ENCODE assay signal across 16 mouse cellular contexts in the genomic region with DNA sequence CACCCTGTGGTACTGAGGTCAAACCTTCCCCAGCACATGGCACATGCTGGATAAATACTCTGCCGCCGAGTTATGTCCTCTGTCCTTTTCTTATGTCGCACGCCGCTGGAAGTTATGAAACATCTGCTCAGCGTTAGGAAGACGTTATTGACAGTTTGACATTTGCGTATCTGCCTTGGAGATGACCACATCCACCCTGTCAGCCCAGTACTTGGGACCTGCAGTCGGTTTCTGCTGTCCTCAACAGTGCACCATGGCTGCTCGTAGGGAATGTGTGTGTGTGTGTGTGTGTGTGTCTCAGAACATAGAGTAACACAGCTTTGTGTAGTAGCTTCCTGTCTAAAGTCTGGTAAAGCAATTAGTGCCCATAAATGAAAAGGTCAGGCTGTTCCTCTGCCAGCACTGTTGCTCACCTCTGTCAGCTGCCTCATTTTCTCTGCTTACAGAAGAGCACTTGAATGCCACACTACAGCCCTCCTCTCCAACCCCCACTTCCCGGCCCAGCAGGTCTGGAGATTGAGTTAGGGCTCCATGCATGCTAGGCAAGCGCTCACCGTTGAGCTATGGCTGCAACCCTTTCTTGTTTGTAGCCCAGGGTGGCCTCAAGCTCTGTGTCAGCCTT. TPM values are rescaled to one million over a fixed set of nuclear protein-coding genes. Genes with fewer than 3 reads are reported as not detected.
A peak's percentile ranks its signal among the peaks of the same experiment; 100 is the strongest.
DNase-seq lines count a peak whose midpoint lies in the region; ATAC-seq and TF ChIP-seq lines count a peak whose summit lies in the region.
"Had no signal": no experiment of that assay in that cellular context is flagged by ENCODE, and none has a peak within 500 bp of the region (broad histone marks: within the 10 kb centered on the region; RNA-seq: fewer than 3 reads in every experiment).

No protein-coding gene starts in this region.

- intact Hi-C loops in heart, adult 2 months (cut with DNase I): loop anchor here (2.0 to 5.0 kb wide), 2 partner anchors 57 to 178 kb away; no protein-coding TSS in a partner anchor

- TF ChIP-seq CTCF in heart, adult 2 months (IDR thresholded peaks at IDR 0.05): no peak

- no peaks in the 10 kb centered on the region for H3K27me3 ChIP-seq in heart, adult 2 months (ENCODE audit: control insufficient read depth, insufficient read depth, low read length)
- H3K27me3 ChIP-seq in heart, embryonic 12.5 days (replicated peaks): no peaks in the 10 kb centered on the region
- no peaks in the 10 kb centered on the region for H3K27me3 ChIP-seq in midbrain, embryonic 13.5 days
- H3K27me3 ChIP-seq: neural tube, embryonic 13.5 days; stomach, embryonic 15.5 days had no signal

- no peak for TF ChIP-seq POLR2A in heart, adult 2 months (IDR thresholded peaks at IDR 0.05; ENCODE audit: insufficient read depth, low read depth, low read length)

- no peaks in the 10 kb centered on the region for H3K9me3 ChIP-seq in heart, embryonic 12.5 days (replicated peaks)
- no peaks in the 10 kb centered on the region for H3K9me3 ChIP-seq in midbrain, embryonic 13.5 days
- H3K9me3 ChIP-seq: megakaryocyte, embryonic 14.5 days; neural tube, embryonic 13.5 days; stomach, embryonic 15.5 days had no signal

- no peak overlapping the region for H3K4me3 ChIP-seq in heart, adult 2 months
- no peak overlapping the region for H3K4me3 ChIP-seq in heart, embryonic 12.5 days
- H3K4me3 ChIP-seq in brown adipose tissue, adult 24 weeks (ENCODE audit: insufficient read depth, low read depth, low read length): no peak overlapping the region
- H3K4me3 ChIP-seq in midbrain, embryonic 13.5 days (replicated peaks): no peak overlapping the region
- H3K4me3 ChIP-seq: megakaryocyte, embryonic 14.5 days; neural tube, embryonic 13.5 days; stomach, embryonic 15.5 days had no signal

- H3K27ac ChIP-seq in heart, adult 2 months: peak overlapping the region; percentile 23; the same call in 1 of the 2 replicates
- H3K27ac ChIP-seq in heart, embryonic 12.5 days (ENCODE audit: poor library complexity, severe bottlenecking): no peak overlapping the region
- H3K27ac ChIP-seq in brown adipose tissue, adult 24 weeks (replicated peaks; ENCODE audit: low read depth, low read length): peak overlapping the region; percentile 41
- no peak overlapping the region for H3K27ac ChIP-seq in midbrain, embryonic 13.5 days
- H3K27ac ChIP-seq: neural tube, embryonic 13.5 days; stomach, embryonic 15.5 days had no signal

- no peaks in the 10 kb centered on the region for H3K79me2 ChIP-seq in heart, adult 2 months (replicated peaks; ENCODE audit: control insufficient read depth, insufficient read depth, low read length)

- no peak for ATAC-seq in heart, embryonic 12.5 days (ENCODE audit: insufficient number of reproducible peaks, low FRiP score)
- no peak for ATAC-seq in midbrain, embryonic 13.5 days
- ATAC-seq: forebrain, postnatal 0 days had no signal

- H3K9ac ChIP-seq in heart, adult 2 months (ENCODE audit: low read depth, low read length): no peak overlapping the region
- H3K9ac ChIP-seq in heart, embryonic 12.5 days: no peak overlapping the region
- H3K9ac ChIP-seq in midbrain, embryonic 13.5 days (replicated peaks): no peak overlapping the region
- H3K9ac ChIP-seq: forebrain, postnatal 0 days; neural tube, embryonic 13.5 days; stomach, embryonic 15.5 days had no signal

- H3K4me2 ChIP-seq in heart, embryonic 12.5 days: no peak overlapping the region
- no peak overlapping the region for H3K4me2 ChIP-seq in midbrain, embryonic 13.5 days (replicated peaks)
- H3K4me2 ChIP-seq: neural tube, embryonic 13.5 days; stomach, embryonic 15.5 days had no signal

- DNase-seq in heart, adult 2 months: no peak
- DNase-seq in 416B (ENCODE audit: low read depth): peak; percentile 31
- DNase-seq in lung, postnatal 25 days (ENCODE audit: low spot score): peak; percentile 41
- DNase-seq in retina, embryonic 14.5 days (ENCODE audit: low spot score): no peak
- DNase-seq: adrenal gland, postnatal 25 days; cerebellum, postnatal 25 days; forebrain, postnatal 0 days; heart, postnatal 36 days; retina, postnatal 1 day; spleen, adult 18-20 months had no signal

- 0 out of 2 replicates have a peak, but pooled peaks have one; percentile 8 for TF ChIP-seq EP300 in heart, adult 2 months (IDR thresholded peaks at IDR 0.05; ENCODE audit: insufficient read depth, low read depth, low read length)

- 65% methylated on average over 13 of the region's 13 CpGs for WGBS in heart, adult 2 months
- 72% methylated on average over 13 of the region's 13 CpGs for WGBS in heart, embryonic 12.5 days
- 88% methylated on average over 13 of the region's 13 CpGs for whole genome bisulfite sequencing in midbrain, embryonic 13.5 days

- no peaks in the 10 kb centered on the region for H3K36me3 ChIP-seq in heart, adult 2 months (ENCODE audit: control insufficient read depth, insufficient read depth, low read length)
- no peaks in the 10 kb centered on the region for H3K36me3 ChIP-seq in heart, embryonic 12.5 days
- peaks cover 9% of the 10 kb centered on the region; the same call in 1 of the 2 replicates for H3K36me3 ChIP-seq in midbrain, embryonic 13.5 days
- H3K36me3 ChIP-seq: stomach, embryonic 15.5 days had no signal

- peaks cover 14% of the 10 kb centered on the region for H3K4me1 ChIP-seq in heart, adult 2 months (ENCODE audit: control insufficient read depth, insufficient read depth, low read length)
- H3K4me1 ChIP-seq in heart, embryonic 12.5 days (replicated peaks): peaks cover 12% of the 10 kb centered on the region
- H3K4me1 ChIP-seq in brown adipose tissue, adult 24 weeks (ENCODE audit: control insufficient read depth, insufficient read depth, insufficient read length, low read length): peaks cover 19% of the 10 kb centered on the region
- H3K4me1 ChIP-seq in midbrain, embryonic 13.5 days (replicated peaks): peaks cover 8% of the 10 kb centered on the region
- H3K4me1 ChIP-seq: megakaryocyte, embryonic 14.5 days; stomach, embryonic 15.5 days had no signal

RNA-seq across cellular contexts. Expression of a gene that starts 11.5 kb away (rescaled TPM):
- total RNA-seq in heart, adult 2 months (2021): 1 to 10 TPM; 6.9 to 7.3 TPM
- 1.8 and 2.3 TPM in 2 replicates for polyA plus RNA-seq in heart, adult 2 months (2012; rRNA removed)
- polyA plus RNA-seq in heart, embryonic 12.5 days (2016; fragmentation: Nextera tagmentation; extraction: Ambion mirVana): 5.7 and 7.4 TPM in 2 replicates
- 5.2 and 9.1 TPM in 2 replicates for polyA plus RNA-seq in brown adipose tissue, adult 24 weeks (2012; ENCODE audit: insufficient read depth, insufficient read length, missing spikeins)
- 20.2 and 25.0 TPM in 2 replicates for polyA plus RNA-seq in midbrain, embryonic 13.5 days (2015; fragmentation: Nextera tagmentation; extraction: Ambion mirVana)

Comparison
In these comparisons a context has a peak if more than half of its experiments do, and no peak if none do; other contexts are left out.
1. H3K27ac ChIP-seq: peak in heart, adult 2 months (single experiment) and brown adipose tissue, adult 24 weeks (single experiment); none in heart, embryonic 12.5 days (single experiment) and midbrain, embryonic 13.5 days (single experiment).
2. DNase-seq: peak in 416B (single experiment) and lung, postnatal 25 days (single experiment); none in heart, adult 2 months (0 of 2) and retina, embryonic 14.5 days (single experiment).